Mouse (Mus musculus): ENCODE measurements around the gene Dph1. TPM values are rescaled to one million over a fixed set of nuclear protein-coding genes. Genes with fewer than 3 reads are reported as not detected.
A peak's percentile ranks its signal among the peaks of the same experiment; 100 is the strongest.

Gene Dph1
- 22.5 and 23.8 TPM in 2 replicates for polyA plus RNA-seq (2014; fragmentation: Nextera tagmentation; extraction: Ambion mirVana)

GRCm38 (mm10) chr11:75190905-75191441 is at the start of gene Dph1:
Gene Dph1, minus strand, starts transcription at chr11:75191241.
- no peaks in the 10 kb centered on the region for H3K36me3 ChIP-seq (ENCODE audit: control insufficient read depth, insufficient read depth, low read length)
- 0 out of 2 replicates have a peak within 1 kb of the TSS, but pooled peaks have one; percentile 22 for H3K27ac ChIP-seq (replicated peaks; ENCODE audit: low read depth, low read length)
- DNase-seq (ENCODE audit: low spot score): no peak
- H3K9ac ChIP-seq (ENCODE audit: low read depth, low read length): peak within 1 kb of the TSS; percentile 64
- no peaks in the 10 kb centered on the region for H3K9me3 ChIP-seq (ENCODE audit: control insufficient read depth, low read length)
- 51% methylated on average over 5 of the region's 5 CpGs for WGBS
- H3K4me2 ChIP-seq (ENCODE audit: low read depth, low read length): peak within 1 kb of the TSS; percentile 87
- ATAC-seq (ENCODE audit: low read depth): no peak
- peaks cover 36% of the 10 kb centered on the region for H3K27me3 ChIP-seq (replicated peaks; ENCODE audit: control insufficient read depth, insufficient read depth, low read length)
- peaks cover 20% of the 10 kb centered on the region for H3K4me1 ChIP-seq (ENCODE audit: control insufficient read depth, insufficient read depth, low read length)
- H3K4me3 ChIP-seq (ENCODE audit: low read depth, low read length): peak within 1 kb of the TSS; percentile 70

GRCm38 (mm10) chr11:75240158-75240934 is 49.3 kb upstream of the Dph1 start:
- WGBS: 81% methylated on average over 13 of the region's 13 CpGs
- no peaks in the 10 kb centered on the region for H3K9me3 ChIP-seq (ENCODE audit: control insufficient read depth, low read length)
- peaks cover 5% of the 10 kb centered on the region for H3K27me3 ChIP-seq (replicated peaks; ENCODE audit: control insufficient read depth, insufficient read depth, low read length)
- 0 out of 2 replicates have a peak, but pooled peaks cover 6% of the 10 kb centered on the region for H3K4me1 ChIP-seq (ENCODE audit: control insufficient read depth, insufficient read depth, low read length)
- no peak overlapping the region for H3K27ac ChIP-seq (replicated peaks; ENCODE audit: low read depth, low read length)
- ATAC-seq (ENCODE audit: low read depth) (no peak), DNase-seq (ENCODE audit: low spot score) (peak; percentile 35)
- no peak overlapping the region for H3K9ac ChIP-seq (ENCODE audit: low read depth, low read length)
- no peak overlapping the region for H3K4me2 ChIP-seq (ENCODE audit: low read depth, low read length)
- H3K36me3 ChIP-seq (ENCODE audit: control insufficient read depth, insufficient read depth, low read length): no peaks in the 10 kb centered on the region
- H3K4me3 ChIP-seq (ENCODE audit: low read depth, low read length): no peak overlapping the region

GRCm38 (mm10) chr11:75234745-75235144 is 43.7 kb upstream of the Dph1 start:
- Histone ChIP-seq H3K4me1 (ENCODE audit: control insufficient read depth, insufficient read depth, low read length) (peaks cover 7% of the 10 kb centered on the region), H3K27ac (replicated peaks; ENCODE audit: low read depth, low read length) (no peak overlapping the region), H3K9ac (ENCODE audit: low read depth, low read length) (no peak overlapping the region), H3K27me3 (replicated peaks; ENCODE audit: control insufficient read depth, insufficient read depth, low read length) (peaks cover 21% of the 10 kb centered on the region), H3K36me3 (ENCODE audit: control insufficient read depth, insufficient read depth, low read length) (no peaks in the 10 kb centered on the region), H3K9me3 (ENCODE audit: control insufficient read depth, low read length) (no peaks in the 10 kb centered on the region), H3K4me3 (ENCODE audit: low read depth, low read length) (no peak overlapping the region), H3K4me2 (ENCODE audit: low read depth, low read length) (no peak overlapping the region)
- 16% methylated on average over 16 of the region's 16 CpGs for WGBS
- ATAC-seq (ENCODE audit: low read depth) (0 out of 2 replicates have a peak, but pooled peaks have one; percentile 47), DNase-seq (ENCODE audit: low spot score) (peak; percentile 50)

- Histone ChIP-seq H3K36me3 (ENCODE audit: control insufficient read depth, insufficient read depth, low read length) (no peaks in the 10 kb centered on the region), H3K4me3 (ENCODE audit: low read depth, low read length) (no peak overlapping the region), H3K27ac (replicated peaks; ENCODE audit: low read depth, low read length) (no peak overlapping the region), H3K9ac (ENCODE audit: low read depth, low read length) (no peak overlapping the region), H3K4me2 (ENCODE audit: low read depth, low read length) (no peak overlapping the region), H3K9me3 (ENCODE audit: control insufficient read depth, low read length) (no peaks in the 10 kb centered on the region), H3K4me1 (ENCODE audit: control insufficient read depth, insufficient read depth, low read length) (peaks cover 7% of the 10 kb centered on the region), H3K27me3 (replicated peaks; ENCODE audit: control insufficient read depth, insufficient read depth, low read length) (peaks cover 21% of the 10 kb centered on the region)
- DNase-seq (ENCODE audit: low spot score): no peak
- WGBS: 63% methylated on average over 4 of the region's 4 CpGs
- ATAC-seq (ENCODE audit: low read depth): no peak; the same call in 1 of the 2 replicates
Measured at GRCm38 (mm10) chr11:75232434-75232833, 41.4 kb upstream of the Dph1 start.

- DNase-seq (ENCODE audit: low spot score) (peak; percentile 68), ATAC-seq (ENCODE audit: low read depth) (no peak)
- Histone ChIP-seq H3K9me3 (ENCODE audit: control insufficient read depth, low read length) (no peaks in the 10 kb centered on the region), H3K9ac (ENCODE audit: low read depth, low read length) (no peak overlapping the region), H3K4me2 (ENCODE audit: low read depth, low read length) (no peak overlapping the region), H3K4me3 (ENCODE audit: low read depth, low read length) (no peak overlapping the region), H3K27me3 (replicated peaks; ENCODE audit: control insufficient read depth, insufficient read depth, low read length) (peaks cover 21% of the 10 kb centered on the region), H3K27ac (replicated peaks; ENCODE audit: low read depth, low read length) (no peak overlapping the region), H3K36me3 (ENCODE audit: control insufficient read depth, insufficient read depth, low read length) (no peaks in the 10 kb centered on the region), H3K4me1 (ENCODE audit: control insufficient read depth, insufficient read depth, low read length) (peaks cover 7% of the 10 kb centered on the region)
- WGBS: 9% methylated on average over 7 of the region's 7 CpGs
Measured at GRCm38 (mm10) chr11:75231756-75232155, 40.7 kb upstream of the Dph1 start.

- 95% methylated on average over 6 of the region's 6 CpGs for WGBS
- no peak overlapping the region for H3K4me2 ChIP-seq (ENCODE audit: low read depth, low read length)
- no peaks in the 10 kb centered on the region for H3K9me3 ChIP-seq (ENCODE audit: control insufficient read depth, low read length)
- peaks cover 7% of the 10 kb centered on the region for H3K4me1 ChIP-seq (ENCODE audit: control insufficient read depth, insufficient read depth, low read length)
- no peak for DNase-seq (ENCODE audit: low spot score)
- no peak overlapping the region for H3K27ac ChIP-seq (replicated peaks; ENCODE audit: low read depth, low read length)
- H3K9ac ChIP-seq (ENCODE audit: low read depth, low read length): no peak overlapping the region
- ATAC-seq (ENCODE audit: low read depth): no peak
- peaks cover 16% of the 10 kb centered on the region for H3K27me3 ChIP-seq (replicated peaks; ENCODE audit: control insufficient read depth, insufficient read depth, low read length)
- no peak overlapping the region for H3K4me3 ChIP-seq (ENCODE audit: low read depth, low read length)
- no peaks in the 10 kb centered on the region for H3K36me3 ChIP-seq (ENCODE audit: control insufficient read depth, insufficient read depth, low read length)
Measured at GRCm38 (mm10) chr11:75230272-75230760, 39.3 kb upstream of the Dph1 start.

- Histone ChIP-seq H3K4me3 (ENCODE audit: low read depth, low read length) (no peak overlapping the region), H3K4me1 (ENCODE audit: control insufficient read depth, insufficient read depth, low read length) (peaks cover 7% of the 10 kb centered on the region), H3K27me3 (replicated peaks; ENCODE audit: control insufficient read depth, insufficient read depth, low read length) (peaks cover 8% of the 10 kb centered on the region), H3K9ac (ENCODE audit: low read depth, low read length) (no peak overlapping the region), H3K27ac (replicated peaks; ENCODE audit: low read depth, low read length) (no peak overlapping the region), H3K9me3 (ENCODE audit: control insufficient read depth, low read length) (no peaks in the 10 kb centered on the region), H3K36me3 (ENCODE audit: control insufficient read depth, insufficient read depth, low read length) (no peaks in the 10 kb centered on the region), H3K4me2 (ENCODE audit: low read depth, low read length) (no peak overlapping the region)
- no peak for ATAC-seq (ENCODE audit: low read depth)
- 77% methylated on average over 6 of the region's 6 CpGs for WGBS
- no peak for DNase-seq (ENCODE audit: low spot score)
Measured at GRCm38 (mm10) chr11:75229289-75229688, 38.2 kb upstream of the Dph1 start.

- Histone ChIP-seq H3K27me3 (replicated peaks; ENCODE audit: control insufficient read depth, insufficient read depth, low read length) (no peaks in the 10 kb centered on the region), H3K27ac (replicated peaks; ENCODE audit: low read depth, low read length) (no peak overlapping the region), H3K36me3 (ENCODE audit: control insufficient read depth, insufficient read depth, low read length) (no peaks in the 10 kb centered on the region), H3K9ac (ENCODE audit: low read depth, low read length) (no peak overlapping the region), H3K4me1 (ENCODE audit: control insufficient read depth, insufficient read depth, low read length) (peaks cover 7% of the 10 kb centered on the region), H3K4me2 (ENCODE audit: low read depth, low read length) (no peak overlapping the region), H3K4me3 (ENCODE audit: low read depth, low read length) (no peak overlapping the region), H3K9me3 (ENCODE audit: control insufficient read depth, low read length) (no peaks in the 10 kb centered on the region)
- WGBS: 49% methylated on average over 3 of the region's 3 CpGs
- no peak for DNase-seq (ENCODE audit: low spot score)
- ATAC-seq (ENCODE audit: low read depth): no peak
Measured at GRCm38 (mm10) chr11:75227632-75228031, 36.6 kb upstream of the Dph1 start.

Data from embryonic facial prominence, embryonic 14.5 days (tissue).